Mouse (Mus musculus) bone marrow macrophage, adult 2 months (primary cell): Measurements from ENCODE around the gene Foxk1.

Experiments used
- CTCF ChIP-seq: IDR thresholded peaks from 2 replicates; pipeline ENCODE4 v1.5.1; 2012; ENCODE audit warnings: low read depth, mild to moderate bottlenecking, low read length, moderate library complexity
- POLR2A ChIP-seq: IDR thresholded peaks from 2 replicates; pipeline ENCODE4 v1.6.1; 2012; ENCODE audit warnings: mild to moderate bottlenecking, low read depth, low read length, borderline replicate concordance

- TF ChIP-seq CTCF (no peak), POLR2A (no peak)
These were observed 44.4 kb downstream of the Foxk1 start for GRCm38 (mm10) chr5:142445709-142446108.
